Mouse (Mus musculus): ENCODE measurements around the gene Iqck.
A peak's percentile ranks its signal among the peaks of the same experiment; 100 is the strongest.

DNA sequence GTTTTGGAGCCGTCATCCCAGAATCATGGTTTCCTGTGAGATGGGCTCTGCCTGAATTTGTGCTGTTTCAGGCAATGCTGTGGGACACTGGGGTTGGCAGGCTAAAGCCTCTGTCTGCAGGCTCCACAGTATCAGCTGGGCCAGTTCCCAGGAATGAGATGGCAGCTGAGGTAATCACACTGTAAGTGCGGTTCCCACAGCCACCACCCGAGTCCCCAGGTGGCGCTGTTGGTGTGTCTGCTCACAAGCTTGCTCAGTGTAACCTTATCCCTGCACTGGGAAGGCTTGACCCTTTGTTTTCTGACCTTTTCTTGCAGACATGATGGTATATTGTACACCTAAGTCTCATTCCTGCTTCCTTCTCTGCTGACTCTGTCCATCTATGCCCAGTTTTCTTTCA, 164.0 kb downstream of the Iqck start:
- TF ChIP-seq ZC3H11A (IDR thresholded peaks at IDR 0.05; ENCODE audit: borderline replicate concordance, low read depth, low read length) = peak; percentile 71; the same call in 1 of the 2 replicates
- no peak for TF ChIP-seq HCFC1 (IDR thresholded peaks at IDR 0.05; ENCODE audit: borderline replicate concordance, insufficient read depth, low read length)

Measured in ES-E14 (cell line).